In the genomic region with DNA sequence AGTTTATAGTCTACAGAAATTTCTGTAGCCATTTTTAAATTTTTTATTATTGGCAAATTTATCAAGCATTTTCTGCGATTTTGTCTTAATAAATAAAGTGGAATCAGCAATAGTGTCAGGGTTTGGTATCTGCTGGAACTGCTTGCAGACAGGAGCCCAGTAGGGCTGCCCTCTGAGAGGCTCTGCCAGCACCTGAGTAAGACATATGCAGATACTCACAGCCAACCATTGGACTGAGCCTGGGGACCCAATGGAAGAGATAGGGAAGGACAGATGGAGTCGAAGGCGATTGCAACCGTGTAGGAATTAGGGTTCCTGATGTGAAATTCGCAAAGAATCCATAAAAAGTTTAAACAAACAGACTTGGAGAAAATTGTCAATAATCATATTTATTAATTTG, we compare ENCODE assay signal across 19 mouse cellular contexts. TPM values are rescaled to one million over a fixed set of nuclear protein-coding genes. Genes with fewer than 3 reads are reported as not detected.
"Had no signal": no experiment of that assay in that cellular context is flagged by ENCODE, and none has a peak within 500 bp of the region (broad histone marks: within the 10 kb centered on the region; RNA-seq: fewer than 3 reads in every experiment).

No protein-coding gene starts in this region.

- H3K4me1 ChIP-seq: limb, embryonic 10.5 days; limb, embryonic 13.5 days; liver, embryonic 12.5 days; liver, embryonic 15.5 days had no signal

- H3K36me3 ChIP-seq: limb, embryonic 10.5 days; limb, embryonic 13.5 days; liver, embryonic 12.5 days; liver, embryonic 15.5 days; lung, embryonic 15.5 days had no signal

- ATAC-seq: liver, embryonic 12.5 days had no signal

- H3K4me2 ChIP-seq: limb, embryonic 13.5 days; liver, embryonic 12.5 days; liver, embryonic 15.5 days; lung, embryonic 15.5 days; midbrain, embryonic 11.5 days had no signal

- H3K9ac ChIP-seq: limb, embryonic 13.5 days; liver, embryonic 12.5 days; liver, embryonic 15.5 days; lung, embryonic 15.5 days had no signal

- H3K27ac ChIP-seq: limb, embryonic 10.5 days; limb, embryonic 13.5 days; liver, embryonic 12.5 days; liver, embryonic 15.5 days; lung, embryonic 15.5 days had no signal

- H3K27me3 ChIP-seq: limb, embryonic 13.5 days; liver, embryonic 12.5 days; liver, embryonic 15.5 days; lung, embryonic 15.5 days had no signal

- H3K9me3 ChIP-seq: limb, embryonic 10.5 days; limb, embryonic 13.5 days; liver, embryonic 12.5 days; liver, embryonic 15.5 days; lung, embryonic 15.5 days had no signal

- DNase-seq: kidney, postnatal 14 days; kidney, postnatal 4 days; layer of hippocampus, adult 9-11 months; liver; lung, adult 18-20 months; lung, postnatal 10 days; lung, postnatal 36 days; midbrain, embryonic 14.5 days; thymus, adult 2 months; thymus, postnatal 14 days; thymus, postnatal 4 days had no signal

- H3K4me3 ChIP-seq: limb, embryonic 10.5 days; limb, embryonic 13.5 days; liver, embryonic 12.5 days; liver, embryonic 15.5 days; lung, embryonic 15.5 days had no signal

RNA-seq across cellular contexts. Expression of gene Gm49321, which starts 19.0 kb away (rescaled TPM):
- polyA plus RNA-seq: small intestine, adult 2 months; testis, adult 2 months; thymus, adult 2 months had no signal
